Mouse (Mus musculus) cerebellum, adult 2 months (tissue): ENCODE data around the gene Idh3g.

Experiments
- CTCF ChIP-seq: fragments of 200-500 bp; IDR thresholded peaks from 2 replicates; pipeline ENCODE4 v1.5.1; 2011; ENCODE audit warnings: low read depth, mild to moderate bottlenecking, control low read depth, low read length, moderate library complexity, borderline replicate concordance; ENCODE audit not compliant: insufficient read depth
- POLR2A ChIP-seq: fragments of 200-500 bp; IDR thresholded peaks from 2 replicates; pipeline ENCODE4 v1.6.1; 2011; ENCODE audit warnings: low read length, control low read depth, borderline replicate concordance; ENCODE audit not compliant: insufficient read depth

GRCm38 (mm10) chrX:73756334-73757140 is 30.2 kb downstream of the Idh3g start, which contains the start of gene Plxnb3:
- no peak for TF ChIP-seq CTCF
- TF ChIP-seq POLR2A: no peak
